Mouse (Mus musculus) adrenal gland, adult 8-10 months (tissue): ENCODE data around the gene Rhof. TPM values are rescaled to one million over a fixed set of nuclear protein-coding genes. Genes with fewer than 3 reads are reported as not detected.
A peak's percentile ranks its signal among the peaks of the same experiment; 100 is the strongest.

Experiments
- DNase-seq: peaks from one replicate; pipeline ENCODE4 v3.0.0; 2022
- total RNA-seq, 4 experiments: library from RNA; stranded (reverse); gene quantifications; 2 replicates each; pipeline ENCODE4 v1.2.4; 2022

Gene Rhof
- total RNA-seq, 4 experiments from 2014 or later, result 1.3 to 4.4 (median 3.3) TPM

- DNase-seq, result peak; percentile 52
These were observed 22.9 kb downstream of the Rhof start for GRCm38 (mm10) chr5:123109452-123110203.

GRCm38 (mm10) chr5:123104769-123105168 lies 27.7 kb downstream of the Rhof start:
- no peak for DNase-seq

- no peak for DNase-seq
These were observed 28.9 kb downstream of the Rhof start for GRCm38 (mm10) chr5:123103556-123103955.

- no peak for DNase-seq
These were observed 30.1 kb downstream of the Rhof start for GRCm38 (mm10) chr5:123102376-123102775.

- DNase-seq, result no peak
These were observed 34.0 kb downstream of the Rhof start for GRCm38 (mm10) chr5:123098487-123098886.

- DNase-seq, result no peak
These were observed 36.2 kb downstream of the Rhof start for GRCm38 (mm10) chr5:123096299-123096698.

- peak; percentile 23 for DNase-seq
These were observed 38.1 kb downstream of the Rhof start for GRCm38 (mm10) chr5:123094238-123094991.

GRCm38 (mm10) chr5:123093077-123093633 lies 39.3 kb downstream of the Rhof start:
- no peak for DNase-seq

GRCm38 (mm10) chr5:123090560-123091306 lies 41.8 kb downstream of the Rhof start:
- DNase-seq, result no peak

- DNase-seq, result no peak
These were observed 43.7 kb downstream of the Rhof start for GRCm38 (mm10) chr5:123088784-123089183.

- no peak for DNase-seq
These were observed 46.0 kb downstream of the Rhof start for GRCm38 (mm10) chr5:123086501-123086900.

- DNase-seq, result no peak
These were observed 49.0 kb downstream of the Rhof start for GRCm38 (mm10) chr5:123083340-123084050.

- no peak for DNase-seq
These were observed 52.0 kb downstream of the Rhof start for GRCm38 (mm10) chr5:123080510-123080909.

- no peak for DNase-seq
These were observed 52.5 kb downstream of the Rhof start for GRCm38 (mm10) chr5:123080041-123080440.

- no peak for DNase-seq
These were observed 52.9 kb downstream of the Rhof start for GRCm38 (mm10) chr5:123079568-123079967.

GRCm38 (mm10) chr5:123076419-123077281 lies 55.8 kb downstream of the Rhof start:
- DNase-seq, result no peak

- peak; percentile 92 for DNase-seq
These were observed 56.7 kb downstream of the Rhof start for GRCm38 (mm10) chr5:123075576-123076418.

- DNase-seq, result no peak
These were observed 63.8 kb downstream of the Rhof start for GRCm38 (mm10) chr5:123068714-123069113.

GRCm38 (mm10) chr5:123068115-123068514 lies 64.4 kb downstream of the Rhof start, which contains the start of gene Tmem120b:
Tmem120b (plus strand) TSS chr5:123068415.
- DNase-seq, result no peak
